Mouse (Mus musculus): Measurements from ENCODE around the gene Pcbd2. TPM values are rescaled to one million over a fixed set of nuclear protein-coding genes. Genes with fewer than 3 reads are reported as not detected.
"Not testable (repeated sequence)": the region's sequence is repeated elsewhere in the genome, so short reads cannot be mapped to it uniquely, and the experiment has no call there.

Gene Pcbd2
- total RNA-seq (2015; ENCODE audit: low replicate concordance) (12.5 TPM in 1 of 2 replicates, not detected in the other), total RNA-seq (2017; ENCODE audit: low replicate concordance) (11.2 and 24.4 TPM in 2 replicates)

DNA sequence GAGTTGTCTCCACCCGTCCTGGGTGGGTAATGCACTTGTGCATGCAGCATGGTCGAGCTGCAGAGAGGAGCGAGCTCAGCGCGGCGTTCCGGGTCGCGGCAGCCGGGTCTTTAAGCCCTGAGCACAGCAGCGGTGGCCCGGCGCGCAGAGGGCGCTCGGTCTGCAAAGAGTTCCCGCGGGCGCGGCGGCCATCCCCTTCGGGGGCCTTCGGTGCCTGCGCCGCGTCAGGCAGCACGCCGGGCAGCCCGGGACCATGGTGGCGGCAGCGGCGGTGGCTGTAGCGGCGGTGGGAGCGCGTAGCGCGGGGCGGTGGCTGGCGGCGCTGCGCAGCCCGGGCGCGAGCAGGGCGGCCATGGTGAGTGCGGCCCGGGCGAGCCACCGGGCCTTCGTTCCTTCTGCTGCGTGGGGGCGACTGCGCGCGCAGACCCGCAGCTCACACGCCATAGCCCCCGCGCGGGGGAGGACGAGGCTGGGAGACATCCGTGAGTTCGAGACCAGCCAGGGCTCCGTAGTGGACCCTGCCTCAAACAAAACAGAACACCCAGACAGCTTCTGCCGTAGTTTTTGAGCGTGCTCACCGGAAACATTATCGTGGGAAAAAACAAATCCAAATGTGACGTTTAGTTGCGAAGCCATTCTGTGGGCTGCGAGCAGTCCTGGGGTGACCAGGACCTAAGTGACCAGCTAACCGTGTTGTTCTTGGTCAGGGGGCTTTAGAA lies at the start of gene Pcbd2:
TSS of gene Pcbd2 (plus strand) at position 249 of the 719 bp plus-strand sequence.
- peak; percentile 91 for ATAC-seq (replicated peaks; ENCODE audit: low FRiP score, poor library complexity, severe bottlenecking)

DNA sequence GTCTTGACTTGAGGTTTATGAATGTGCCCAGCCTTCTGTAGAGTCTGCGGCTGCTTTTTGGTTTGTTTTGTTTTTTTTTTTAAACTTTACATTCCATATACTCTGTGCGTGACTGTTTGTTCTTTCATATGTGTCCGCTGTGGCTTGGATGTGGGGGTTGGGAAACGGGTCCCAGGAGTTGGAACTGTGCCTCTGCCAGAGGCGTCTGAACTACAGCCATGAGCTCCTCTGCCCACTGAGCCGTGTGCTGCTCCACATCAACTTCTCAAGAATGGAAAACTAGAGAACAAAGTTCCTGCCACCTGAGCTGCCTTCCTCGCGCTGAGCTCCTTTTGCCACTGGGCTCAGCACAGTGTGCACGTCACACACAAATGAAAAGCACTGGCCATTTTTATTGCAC lies 45.0 kb upstream of the Pcbd2 start:
- no peak for ATAC-seq (replicated peaks; ENCODE audit: low FRiP score, poor library complexity, severe bottlenecking)

DNA sequence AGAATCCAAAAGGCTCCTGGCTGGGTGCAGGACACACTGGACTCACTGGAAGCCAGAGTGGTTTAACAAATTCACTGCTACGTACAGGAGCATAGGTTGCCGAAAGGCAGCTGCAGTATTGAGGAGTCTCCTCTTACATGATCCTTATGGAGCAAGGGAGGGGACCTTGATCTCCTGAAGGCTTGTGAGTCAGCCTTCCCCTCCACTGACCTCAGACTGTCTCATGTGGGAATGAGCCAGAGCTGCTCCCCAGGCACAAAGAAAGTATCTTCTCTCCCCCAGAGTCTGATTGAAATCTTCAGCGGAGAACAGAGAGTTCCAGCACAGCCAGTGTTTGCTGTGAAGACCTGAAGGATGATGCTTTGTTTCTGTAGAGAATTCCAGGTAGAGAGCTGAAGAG lies 43.6 kb upstream of the Pcbd2 start:
- ATAC-seq (replicated peaks; ENCODE audit: low FRiP score, poor library complexity, severe bottlenecking): no peak

DNA sequence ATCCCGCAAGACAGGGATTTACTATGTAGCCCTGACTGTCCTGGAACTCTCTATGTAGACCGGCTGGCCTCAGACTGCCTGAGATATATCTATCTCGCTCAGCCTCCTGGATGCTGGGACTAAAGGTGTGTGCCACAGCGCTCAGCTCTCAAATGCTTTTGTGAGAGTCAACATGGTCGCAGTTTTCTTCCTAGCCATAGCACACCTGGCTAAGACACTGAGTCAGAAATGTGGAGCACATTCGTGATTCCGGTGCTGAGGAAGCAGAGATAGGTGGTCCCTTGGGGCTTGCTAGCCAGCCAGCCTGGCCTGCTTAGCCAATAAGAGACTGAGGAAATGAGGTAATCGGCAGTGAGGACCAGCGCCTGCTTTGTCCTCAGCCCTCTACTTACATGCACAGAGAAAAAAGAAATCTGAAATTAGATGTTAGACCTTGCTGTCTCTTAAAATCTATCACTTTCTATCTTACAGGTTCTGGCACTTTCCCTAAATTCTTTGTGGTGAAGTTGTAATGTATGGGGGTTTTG lies 41.0 kb upstream of the Pcbd2 start:
- no peak for ATAC-seq (replicated peaks; ENCODE audit: low FRiP score, poor library complexity, severe bottlenecking)

GRCm38 (mm10) chr13:55687927-55688602 lies 39.1 kb upstream of the Pcbd2 start:
- ATAC-seq (replicated peaks; ENCODE audit: low FRiP score, poor library complexity, severe bottlenecking): no peak

DNA sequence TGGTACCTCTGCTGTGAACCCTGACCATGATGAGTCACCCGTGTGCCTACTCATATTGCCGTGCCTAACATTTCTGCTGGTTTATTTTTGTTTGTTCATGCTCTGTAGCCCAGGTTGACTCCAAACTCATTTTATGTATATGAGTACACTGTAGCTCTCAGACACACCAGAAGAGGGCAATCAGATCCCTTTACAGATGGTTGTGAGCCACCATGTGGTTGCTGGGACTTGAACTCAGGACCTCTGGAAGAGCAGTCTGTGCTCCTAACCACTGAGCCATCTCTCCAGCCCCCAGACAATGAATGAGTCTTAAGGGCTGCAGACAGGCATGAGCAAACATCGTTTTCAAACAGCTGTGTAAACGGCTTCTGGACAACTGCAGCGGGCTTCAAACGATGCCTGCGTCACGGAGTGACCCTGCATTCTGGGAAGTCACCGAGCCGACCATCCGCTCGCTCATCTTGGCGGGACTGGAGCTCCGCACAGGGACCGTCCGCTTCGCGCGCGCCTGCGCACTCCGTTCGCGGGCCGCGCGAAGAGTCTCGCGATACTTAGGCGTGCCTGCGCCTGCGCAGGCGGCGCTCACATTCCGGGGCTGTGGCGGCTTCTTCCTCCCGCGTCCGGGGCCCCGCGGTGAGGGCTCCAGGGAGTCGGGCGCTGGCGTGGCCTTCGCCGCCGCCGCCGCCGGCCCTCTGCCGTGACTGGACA lies 34.5 kb upstream of the Pcbd2 start, which contains the start of gene B230219D22Rik:
TSS of gene B230219D22Rik (plus strand) at position 590 of the 708 bp plus-strand sequence.
- ATAC-seq (replicated peaks; ENCODE audit: low FRiP score, poor library complexity, severe bottlenecking): peak; percentile 91

GRCm38 (mm10) chr13:55693243-55693721 lies 33.9 kb upstream of the Pcbd2 start:
- no peak; the same call in 1 of the 2 replicates for ATAC-seq (replicated peaks; ENCODE audit: low FRiP score, poor library complexity, severe bottlenecking)

- no peak for ATAC-seq (replicated peaks; ENCODE audit: low FRiP score, poor library complexity, severe bottlenecking)
These were observed 33.1 kb upstream of the Pcbd2 start for GRCm38 (mm10) chr13:55694110-55694509.

- ATAC-seq (replicated peaks; ENCODE audit: low FRiP score, poor library complexity, severe bottlenecking): not testable (repeated sequence)
These were observed 31.2 kb upstream of the Pcbd2 start for GRCm38 (mm10) chr13:55695989-55696388.

DNA sequence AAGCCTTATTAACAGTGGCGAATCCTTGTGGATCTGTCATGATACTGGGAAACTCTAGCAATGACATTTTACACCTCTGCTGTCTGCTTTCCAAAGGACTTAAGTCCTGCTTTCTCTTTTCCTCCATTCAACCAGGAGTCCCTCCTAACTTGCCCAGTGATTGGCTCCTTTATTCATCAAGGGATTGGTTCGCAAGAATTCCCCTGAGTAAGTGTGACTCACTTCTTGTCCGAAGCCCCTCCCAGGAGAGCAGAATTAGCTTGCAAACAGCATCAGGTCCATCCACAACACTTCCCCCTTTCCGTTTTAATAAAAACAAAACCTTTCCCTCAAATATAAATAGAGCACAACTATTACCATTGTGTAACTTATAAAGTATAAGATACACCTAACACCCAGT lies 22.9 kb upstream of the Pcbd2 start:
- ATAC-seq (replicated peaks; ENCODE audit: low FRiP score, poor library complexity, severe bottlenecking): no peak

DNA sequence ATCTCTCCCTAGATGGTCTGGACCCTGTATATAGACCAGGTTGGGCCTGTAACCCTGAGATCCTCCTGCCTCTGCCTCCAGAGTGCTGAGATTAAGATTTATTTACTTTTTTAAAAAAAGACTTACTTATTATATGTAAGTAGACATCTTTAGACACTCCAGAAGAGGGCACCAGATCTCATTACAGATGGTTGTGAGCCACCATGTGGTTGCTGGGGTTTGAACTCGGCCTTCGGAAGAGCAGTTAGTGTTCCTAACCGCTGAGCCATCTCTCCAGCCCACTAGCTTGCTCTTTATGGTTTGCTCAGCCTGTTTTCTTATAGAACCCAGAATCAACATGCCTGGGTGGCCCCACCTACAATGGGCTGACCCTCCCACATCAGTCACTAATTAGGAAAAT lies 14.3 kb upstream of the Pcbd2 start:
- ATAC-seq (replicated peaks; ENCODE audit: low FRiP score, poor library complexity, severe bottlenecking): no peak

DNA sequence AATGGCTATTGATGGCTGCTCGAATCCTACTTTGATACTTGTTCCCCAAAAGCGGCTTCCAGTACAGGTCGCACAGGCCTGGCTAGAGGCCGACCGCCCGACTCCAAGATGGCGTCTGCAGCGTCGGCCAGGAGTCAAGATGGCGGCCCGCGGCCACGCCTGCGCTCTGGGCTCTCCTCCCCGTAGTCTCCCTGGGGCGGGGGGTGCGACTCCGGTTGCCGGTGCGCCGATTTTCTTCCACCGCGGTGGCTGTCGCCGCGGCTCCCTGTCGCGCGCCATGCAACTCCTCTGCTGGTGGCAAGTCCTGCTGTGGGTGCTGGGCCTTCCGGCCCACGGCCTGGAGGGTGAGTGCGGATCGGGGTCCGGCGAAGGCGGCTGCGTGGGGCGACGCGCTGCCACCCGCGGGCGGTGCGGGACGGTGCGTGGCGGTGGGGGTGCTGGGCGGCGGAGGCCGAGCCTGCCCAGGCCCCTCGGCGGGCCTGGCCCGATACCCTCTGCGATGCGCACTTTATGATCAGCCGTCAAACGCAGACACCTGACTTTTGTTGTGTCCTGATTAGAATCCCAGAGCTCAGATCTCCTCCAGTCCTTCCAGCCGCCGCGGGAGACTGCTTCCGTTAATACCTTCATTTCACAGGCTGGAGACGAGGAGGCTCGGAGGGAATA lies 12.5 kb upstream of the Pcbd2 start, which contains the start of gene Txndc15:
TSS of gene Txndc15 (plus strand) at position 150 of the 666 bp plus-strand sequence.
- peak; percentile 99 for ATAC-seq (replicated peaks; ENCODE audit: low FRiP score, poor library complexity, severe bottlenecking)

GRCm38 (mm10) chr13:55715167-55715512 lies 12.0 kb upstream of the Pcbd2 start:
- ATAC-seq (replicated peaks; ENCODE audit: low FRiP score, poor library complexity, severe bottlenecking): peak; percentile 25

DNA sequence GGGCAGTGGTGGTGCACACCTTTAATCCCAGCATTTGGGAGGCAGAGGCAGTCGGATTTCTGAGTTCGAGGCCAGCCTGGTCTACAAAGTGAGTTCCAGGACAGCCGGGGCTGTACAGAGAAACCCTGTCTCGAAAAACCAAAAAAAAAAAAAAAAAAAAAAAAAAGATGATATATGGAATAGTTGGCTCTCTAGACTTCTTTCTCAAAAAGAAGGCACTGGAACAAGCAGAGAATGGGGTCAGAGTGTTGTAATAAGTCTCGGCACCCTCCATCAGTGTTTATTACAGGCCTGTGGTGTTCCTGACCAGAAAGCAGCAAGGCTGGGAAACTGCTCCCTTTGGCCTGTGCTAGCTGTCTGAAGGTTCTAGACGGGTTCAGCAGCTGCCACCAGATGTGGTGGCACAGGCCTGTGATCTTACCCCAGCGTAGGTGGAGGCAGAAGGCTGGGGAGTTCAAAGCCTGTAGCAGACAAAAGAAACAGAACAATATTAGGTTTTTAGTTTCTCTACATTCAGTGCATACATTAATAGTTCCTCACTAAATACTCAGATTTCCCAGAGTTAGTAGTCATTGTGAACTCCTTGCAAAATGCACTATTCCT lies 11.2 kb upstream of the Pcbd2 start:
- no peak for ATAC-seq (replicated peaks; ENCODE audit: low FRiP score, poor library complexity, severe bottlenecking)

DNA sequence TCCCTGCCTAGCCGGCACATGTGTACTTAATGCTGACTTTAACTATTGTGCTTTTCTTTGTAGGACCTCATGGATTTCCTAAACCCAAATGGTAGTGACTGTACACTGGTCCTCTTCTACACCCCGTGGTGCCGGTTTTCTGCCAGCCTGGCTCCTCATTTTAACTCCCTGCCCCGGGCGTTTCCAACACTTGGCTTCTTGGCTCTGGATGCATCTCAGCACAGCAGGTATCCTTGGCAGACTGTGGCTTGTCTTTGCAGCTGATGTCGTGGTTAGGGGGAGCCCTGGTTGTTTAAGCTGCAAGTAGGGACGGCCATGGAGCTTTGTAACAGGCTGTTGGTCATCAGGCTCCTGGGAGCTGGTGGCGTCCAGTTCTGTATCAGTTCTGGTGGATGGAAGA lies 5.7 kb upstream of the Pcbd2 start:
- no peak for ATAC-seq (replicated peaks; ENCODE audit: low FRiP score, poor library complexity, severe bottlenecking)

DNA sequence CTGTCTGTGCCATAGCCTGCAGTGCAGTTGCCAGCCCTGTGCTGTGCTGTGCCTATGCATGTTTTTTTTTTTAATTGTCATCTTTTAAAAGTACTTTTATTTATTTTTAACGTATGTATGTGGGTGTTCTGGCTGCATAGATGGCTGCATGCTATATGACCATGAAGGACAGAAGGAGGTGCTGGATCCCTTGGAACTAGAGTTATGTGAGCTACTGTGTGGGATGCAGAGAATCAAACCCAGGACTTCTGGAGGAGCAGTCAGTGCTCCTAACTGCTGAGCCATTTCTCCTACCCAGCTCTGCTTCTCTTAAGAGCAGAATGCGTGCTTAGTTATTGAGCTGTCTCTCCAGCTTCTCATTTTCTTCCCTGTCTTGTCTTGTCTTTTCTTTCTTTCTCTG lies 5.2 kb upstream of the Pcbd2 start:
- no peak for ATAC-seq (replicated peaks; ENCODE audit: low FRiP score, poor library complexity, severe bottlenecking)

DNA sequence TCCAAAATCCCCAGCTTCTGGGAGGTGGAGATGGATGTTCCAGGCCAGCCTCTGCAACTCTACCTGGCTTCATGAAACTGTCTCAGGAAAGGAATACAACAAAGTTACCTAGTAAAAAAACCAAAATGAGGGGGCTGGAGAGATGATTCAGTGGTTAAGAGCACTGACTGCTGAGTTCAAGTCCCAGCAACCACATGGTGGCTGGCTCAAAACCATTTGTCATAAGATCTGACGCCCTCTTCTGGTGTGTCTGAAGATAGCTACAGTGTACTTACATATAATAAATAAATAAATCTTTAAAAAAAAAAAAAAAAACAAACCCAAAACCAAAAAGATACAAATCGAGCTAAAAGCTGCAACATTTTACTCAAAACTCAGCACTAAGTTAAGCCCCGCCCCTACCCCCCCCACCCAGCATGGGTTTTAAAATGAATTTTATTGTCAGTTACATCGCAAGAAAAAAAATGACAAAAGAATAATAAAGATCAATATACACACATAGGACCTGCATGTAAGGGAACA lies 509 bp upstream of the Pcbd2 start:
- ATAC-seq (replicated peaks; ENCODE audit: low FRiP score, poor library complexity, severe bottlenecking): no peak

DNA sequence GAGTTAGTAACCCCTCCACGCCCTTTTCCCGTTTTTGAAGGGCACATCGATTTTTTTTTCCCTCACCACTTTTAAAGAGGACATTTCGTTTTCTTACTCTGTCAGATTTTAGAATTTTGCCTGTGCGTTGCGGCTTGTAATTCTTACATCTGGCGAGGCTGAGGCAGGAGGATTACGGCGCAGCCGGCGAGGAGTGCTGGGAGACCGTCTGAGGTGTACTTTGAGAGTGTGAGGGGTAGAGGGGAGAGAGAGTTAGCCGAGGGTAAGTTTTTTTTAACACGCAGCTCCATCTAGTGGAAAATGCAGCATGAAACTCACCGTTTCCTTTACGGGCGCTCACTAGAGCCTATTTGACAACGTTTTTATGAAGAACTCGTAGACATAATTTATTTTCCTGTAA lies 671 bp downstream of the Pcbd2 start:
- ATAC-seq (replicated peaks; ENCODE audit: low FRiP score, poor library complexity, severe bottlenecking): peak; percentile 90

- ATAC-seq (replicated peaks; ENCODE audit: low FRiP score, poor library complexity, severe bottlenecking): no peak
These were observed 3.5 kb downstream of the Pcbd2 start for GRCm38 (mm10) chr13:55730716-55731115.

Data from erythroblast, adult 5-6 weeks (primary cell).